Mouse (Mus musculus) erythroid progenitor cell, adult 5-6 weeks (primary cell): Measurements from ENCODE around the gene Rln1. TPM values are rescaled to one million over a fixed set of nuclear protein-coding genes. Genes with fewer than 3 reads are reported as not detected.

ENCODE experiments used
- ATAC-seq: replicated peaks from 2 replicates; pipeline ENCODE4 v1.8.0; 2016; ENCODE audit warnings: moderate number of reproducible peaks, mild to moderate bottlenecking, moderate TSS enrichment, inconsistent platforms; ENCODE audit not compliant: poor library complexity, low FRiP score, severe bottlenecking
- total RNA-seq, 2 experiments: library from RNA; stranded (forward) in 1 of 2; stranded (reverse) in 1 of 2; fragments of 150-400 nt in 1 of 2; fragments of 186-747, 209-891 nt in 1 of 2; gene quantifications; 2 replicates each; pipeline versions ENCODE4 v1.2.3 to v1.2.4; 2015 to 2017; ENCODE audit warnings: low replicate concordance in 2 of 2

The Rln1 gene
- total RNA-seq, 2 experiments from 2014 or later, result not detected

DNA sequence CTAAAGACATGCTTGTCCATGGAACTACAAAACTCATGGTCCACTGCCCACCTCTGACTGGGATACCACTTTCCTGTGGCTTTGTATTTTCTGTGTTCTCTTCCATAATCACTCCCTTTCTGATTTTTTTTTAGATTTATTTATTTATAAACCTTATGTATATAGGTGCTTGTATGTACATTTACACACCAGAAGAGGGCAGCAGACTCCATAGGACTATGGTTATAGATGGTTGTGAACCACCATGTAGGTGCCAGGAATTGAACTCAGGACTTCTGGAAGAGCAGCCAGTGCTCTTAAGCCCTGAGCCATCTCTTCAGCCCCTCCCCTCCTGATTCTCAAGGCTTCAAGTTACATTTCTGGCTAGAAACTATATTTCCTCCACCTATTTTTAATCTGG, 25.6 kb downstream of the Rln1 start:
- no peak for ATAC-seq

- no peak for ATAC-seq
Observed at GRCm38 (mm10) chr19:29302119-29302518, 32.4 kb downstream of the Rln1 start.

DNA sequence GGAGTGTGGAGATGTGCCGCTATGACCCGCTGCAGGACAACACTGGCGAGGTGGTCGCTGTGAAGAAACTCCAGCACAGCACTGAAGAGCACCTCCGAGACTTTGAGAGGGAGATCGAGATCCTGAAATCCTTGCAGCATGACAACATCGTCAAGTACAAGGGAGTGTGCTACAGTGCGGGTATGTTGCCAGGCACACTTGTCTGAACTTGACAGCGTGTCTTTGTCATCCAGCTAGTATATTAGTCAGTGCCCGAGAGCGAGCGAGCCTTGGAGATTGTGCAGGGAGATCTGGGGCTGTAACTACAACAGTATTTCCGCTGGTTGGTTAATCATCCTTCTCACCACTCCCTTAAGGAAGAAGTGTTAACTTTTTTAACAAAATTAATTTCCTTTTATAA, 33.6 kb downstream of the Rln1 start:
- no peak for ATAC-seq

DNA sequence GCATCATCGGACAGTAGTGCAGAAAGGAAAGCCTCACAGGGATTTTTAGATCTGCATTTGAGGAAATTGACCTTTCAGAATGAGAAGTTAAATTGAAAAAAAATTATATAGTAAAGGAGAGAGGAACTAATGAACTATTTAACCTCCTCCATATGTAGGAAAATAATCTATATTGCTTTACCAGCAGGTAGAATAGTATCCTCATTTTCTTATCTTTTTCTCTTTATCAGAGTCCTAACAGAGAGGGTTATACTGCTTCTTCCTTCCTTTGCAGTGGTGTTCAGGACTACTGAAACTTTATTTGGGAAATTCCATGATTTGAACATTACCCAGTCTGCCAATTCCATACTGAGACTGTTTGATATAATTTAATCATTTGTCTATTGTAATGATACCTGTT, 37.1 kb downstream of the Rln1 start:
- ATAC-seq, result no peak

DNA sequence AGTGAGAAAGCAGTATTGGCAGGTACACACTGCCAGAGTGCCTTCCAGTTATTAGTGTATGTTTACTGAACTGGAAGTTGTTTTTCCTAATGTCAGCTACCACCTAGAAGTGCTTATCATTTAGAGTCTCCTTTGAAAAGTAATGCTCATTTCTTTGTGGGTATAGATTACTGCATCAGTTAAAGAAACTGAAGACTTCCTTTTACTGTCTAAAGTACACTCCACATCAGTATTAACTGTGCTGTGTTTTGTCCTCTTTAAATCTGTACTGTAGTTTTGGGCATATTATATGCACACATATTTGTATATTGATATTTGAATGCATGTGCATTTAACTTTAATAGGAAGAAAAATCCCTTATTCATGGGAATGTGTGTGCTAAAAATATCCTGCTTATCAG, 38.3 kb downstream of the Rln1 start:
- no peak for ATAC-seq

- ATAC-seq, result no peak
Observed at GRCm38 (mm10) chr19:29294756-29295155, 39.7 kb downstream of the Rln1 start.

DNA sequence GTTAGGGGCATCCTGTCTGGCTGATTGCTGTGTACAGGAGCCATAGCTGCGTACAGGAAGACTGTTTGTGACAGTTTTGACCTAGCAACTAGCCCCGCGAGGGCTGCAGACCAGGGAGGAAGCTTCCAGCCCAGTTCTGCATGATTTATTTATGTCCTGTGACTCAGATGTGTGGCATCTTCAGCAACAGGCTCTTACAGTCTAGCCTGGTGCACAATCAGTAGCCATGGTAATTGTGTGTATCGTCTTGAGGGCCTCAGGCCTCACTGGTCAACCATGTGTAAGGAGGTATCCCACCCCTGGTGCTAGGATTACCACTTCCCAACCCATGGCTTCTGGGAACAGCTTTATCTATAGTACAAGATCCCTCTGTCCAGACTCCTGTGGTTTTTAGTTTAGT, 41.9 kb downstream of the Rln1 start:
- no peak for ATAC-seq

GRCm38 (mm10) chr19:29291532-29291931, 42.9 kb downstream of the Rln1 start:
- no peak for ATAC-seq

- ATAC-seq, result no peak
Observed at GRCm38 (mm10) chr19:29287863-29288262, 46.6 kb downstream of the Rln1 start.

GRCm38 (mm10) chr19:29285451-29285869, 49.0 kb downstream of the Rln1 start:
- no peak for ATAC-seq

Other genes starting within 250 kb of the Rln1 start
- gene Rcl1, start 233.3 kb downstream of the Rln1 start, total RNA-seq (2015; ENCODE audit: low replicate concordance), result 7.6 and 13.8 TPM in 2 replicates
- gene Rcl1, start 233.3 kb downstream of the Rln1 start, total RNA-seq (2017; ENCODE audit: low replicate concordance), result 15.1 and 17.5 TPM in 2 replicates
- gene Jak2, start 82.8 kb downstream of the Rln1 start, total RNA-seq (2015; ENCODE audit: low replicate concordance), result 67.4 and 88.9 TPM in 2 replicates
- gene Jak2, start 82.8 kb downstream of the Rln1 start, total RNA-seq (2017; ENCODE audit: low replicate concordance), result 88.7 and 103 TPM in 2 replicates
- 3.4 TPM in 1 of 2 replicates, not detected in the other for gene Insl6, start 9.3 kb downstream of the Rln1 start, total RNA-seq (2015; ENCODE audit: low replicate concordance)
- gene Insl6, start 9.3 kb downstream of the Rln1 start, total RNA-seq (2017; ENCODE audit: low replicate concordance), result 6.9 TPM in 1 of 2 replicates, not detected in the other
- gene Plgrkt, start 32.7 kb upstream of the Rln1 start, total RNA-seq (2015; ENCODE audit: low replicate concordance), result 41.4 and 41.9 TPM in 2 replicates
- gene Plgrkt, start 32.7 kb upstream of the Rln1 start, total RNA-seq (2017; ENCODE audit: low replicate concordance), result 6.6 and 15.0 TPM in 2 replicates
- gene Cd274, start 32.8 kb upstream of the Rln1 start, total RNA-seq (2015; ENCODE audit: low replicate concordance), result 2.9 and 3.8 TPM in 2 replicates
- 1.4 and 1.7 TPM in 2 replicates for gene Cd274, start 32.8 kb upstream of the Rln1 start, total RNA-seq (2017; ENCODE audit: low replicate concordance)
- 4.0 TPM in 1 of 2 replicates, not detected in the other for gene Pdcd1lg2, start 76.2 kb upstream of the Rln1 start, total RNA-seq (2015; ENCODE audit: low replicate concordance)
- 1.0 TPM in 1 of 2 replicates, not detected in the other for gene Pdcd1lg2, start 76.2 kb upstream of the Rln1 start, total RNA-seq (2017; ENCODE audit: low replicate concordance)
- 4.3 and 5.9 TPM in 2 replicates for gene Ric1, start 187.6 kb upstream of the Rln1 start, total RNA-seq (2015; ENCODE audit: low replicate concordance)
- gene Ric1, start 187.6 kb upstream of the Rln1 start, total RNA-seq (2017; ENCODE audit: low replicate concordance), result 1.9 and 2.3 TPM in 2 replicates